Mouse (Mus musculus): ENCODE results near the gene Arl4a. TPM values are rescaled to one million over a fixed set of nuclear protein-coding genes. Genes with fewer than 3 reads are reported as not detected.

Arl4a gene
- polyA plus RNA-seq, 1 experiment, result 31.7 TPM

DNA sequence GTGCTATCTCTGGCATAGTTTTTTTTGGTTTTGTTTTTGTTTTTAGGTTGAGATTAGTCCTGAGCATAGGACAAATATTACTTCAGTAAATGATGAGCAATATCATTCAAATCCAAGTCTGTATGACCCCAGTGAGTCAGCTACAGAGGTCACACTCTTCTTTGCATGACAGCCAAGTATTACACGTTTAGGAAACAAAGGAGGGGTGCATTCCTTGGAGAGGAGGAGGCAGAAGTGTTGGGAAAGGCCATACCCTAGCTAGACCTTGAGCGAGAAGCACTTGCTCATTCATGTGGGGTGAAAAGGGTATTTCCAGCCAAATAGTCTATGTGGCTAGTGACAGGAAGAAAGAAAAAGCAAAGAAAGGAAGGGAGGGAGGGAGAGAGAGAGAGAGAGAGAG is 28.0 kb downstream of the Arl4a start:
- DNase-seq (ENCODE audit: low spot score), result no peak

DNA sequence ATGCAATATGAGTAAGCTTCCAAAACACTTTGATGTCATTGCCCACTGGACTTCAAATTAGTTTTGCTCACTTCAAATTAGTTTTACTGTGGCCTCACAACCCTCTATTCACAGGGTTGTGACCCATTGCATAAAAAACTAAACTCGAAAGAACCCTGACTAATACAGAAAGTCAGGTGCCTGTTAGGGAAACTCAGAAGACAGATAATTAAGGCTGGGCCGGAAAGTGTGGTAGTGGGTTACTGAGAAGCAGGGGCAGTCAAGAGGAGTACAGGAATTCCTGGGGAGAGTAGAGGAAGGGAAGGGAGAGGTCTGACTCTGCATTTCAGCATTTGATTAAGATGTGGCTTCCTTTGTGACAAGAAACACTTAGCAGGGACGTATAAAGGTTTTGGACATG is 29.4 kb downstream of the Arl4a start:
- DNase-seq (ENCODE audit: low spot score), result no peak

DNA sequence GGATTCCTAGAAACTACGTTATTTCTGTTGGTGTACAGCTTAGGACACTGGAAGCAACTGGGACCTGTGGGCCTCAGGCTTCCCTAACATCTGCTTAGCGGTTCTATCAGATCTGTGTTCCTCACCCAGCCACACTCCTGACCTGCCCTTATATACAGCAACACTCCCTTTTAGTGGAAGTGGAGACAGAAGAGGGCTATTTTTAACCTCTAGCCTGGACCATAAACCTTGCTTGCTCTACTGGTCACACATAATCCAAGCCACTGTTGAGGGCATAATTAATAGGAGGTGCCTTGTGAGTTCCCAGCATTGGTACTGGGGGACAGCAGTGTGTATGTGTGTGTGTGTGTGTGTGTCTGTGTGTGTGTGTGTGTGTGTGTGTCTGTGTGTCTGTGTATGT is 33.1 kb downstream of the Arl4a start:
- no peak for DNase-seq (ENCODE audit: low spot score)

DNA sequence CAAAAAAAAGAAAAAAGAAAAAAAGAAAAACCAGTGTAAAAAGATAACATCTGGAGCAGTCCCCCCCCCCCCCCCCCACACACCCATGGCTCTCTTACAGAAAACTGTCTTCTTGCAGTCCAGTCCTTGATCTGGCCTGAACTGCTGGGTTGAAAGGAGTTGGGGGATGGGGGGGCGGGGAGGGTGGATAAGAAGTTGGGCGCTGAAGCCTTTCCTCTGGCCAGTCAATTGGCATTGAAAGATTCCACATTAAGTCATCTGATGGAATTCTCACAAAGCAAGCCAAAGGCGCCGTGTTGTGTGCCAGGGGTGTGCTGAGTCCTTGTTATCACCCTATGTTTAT is 39.0 kb downstream of the Arl4a start:
- no peak for DNase-seq (ENCODE audit: low spot score)

DNA sequence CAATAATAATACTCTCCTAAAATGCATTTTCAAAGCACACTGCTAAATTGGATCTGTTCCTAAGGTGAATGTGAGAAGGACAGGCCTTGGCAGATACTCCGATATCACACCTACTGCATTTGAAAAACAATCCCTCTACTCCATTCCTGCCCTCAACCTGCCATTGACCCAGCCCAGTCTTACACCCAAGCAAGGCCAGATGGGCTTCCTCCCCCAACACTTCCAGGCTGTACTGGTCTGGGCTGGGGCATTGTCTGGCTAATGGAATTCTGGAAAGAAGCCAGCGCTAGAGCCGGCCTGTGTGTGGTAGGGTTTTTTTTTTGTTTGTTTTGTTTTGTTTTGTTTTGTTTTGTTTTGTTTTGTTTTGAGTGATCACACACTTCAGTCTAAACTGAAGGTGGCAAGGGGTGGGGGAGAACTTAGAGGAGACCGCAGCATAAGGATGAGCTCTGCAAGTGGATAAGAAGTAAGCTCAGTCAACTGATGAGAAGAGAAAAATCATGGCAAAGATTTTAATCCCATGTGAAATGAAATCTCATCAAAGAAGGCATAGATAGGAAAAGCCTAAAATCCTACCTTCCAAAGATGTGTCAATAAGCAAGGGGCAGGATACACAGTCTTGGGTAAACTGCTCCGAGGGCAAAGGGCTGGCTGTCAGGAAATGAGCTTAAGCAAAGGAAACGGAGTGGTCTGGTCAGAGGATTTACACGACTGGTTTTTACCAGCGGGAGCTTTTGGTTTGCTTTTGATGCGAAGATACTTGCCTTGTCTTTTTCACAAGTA is 39.6 kb downstream of the Arl4a start:
- no peak for DNase-seq (ENCODE audit: low spot score)

DNA sequence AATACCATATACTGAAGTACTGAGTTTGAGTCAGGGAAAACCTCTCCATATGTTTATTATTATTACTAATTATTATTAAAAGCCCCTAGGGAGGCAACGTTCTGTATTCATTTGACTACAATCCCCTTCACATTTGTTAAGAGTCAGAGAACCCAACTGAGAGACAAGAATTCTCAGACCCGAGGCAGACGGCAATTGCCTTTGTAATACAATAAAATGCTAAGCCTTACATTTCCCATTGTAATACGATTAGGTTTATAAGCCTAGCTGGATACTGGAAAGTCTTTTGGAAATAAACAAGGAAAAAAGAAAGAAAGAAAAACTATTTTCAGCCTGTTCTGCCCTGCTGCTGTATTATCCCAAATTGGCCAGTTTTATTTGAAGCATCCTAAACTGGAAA is 40.2 kb downstream of the Arl4a start:
- no peak for DNase-seq (ENCODE audit: low spot score)

DNA sequence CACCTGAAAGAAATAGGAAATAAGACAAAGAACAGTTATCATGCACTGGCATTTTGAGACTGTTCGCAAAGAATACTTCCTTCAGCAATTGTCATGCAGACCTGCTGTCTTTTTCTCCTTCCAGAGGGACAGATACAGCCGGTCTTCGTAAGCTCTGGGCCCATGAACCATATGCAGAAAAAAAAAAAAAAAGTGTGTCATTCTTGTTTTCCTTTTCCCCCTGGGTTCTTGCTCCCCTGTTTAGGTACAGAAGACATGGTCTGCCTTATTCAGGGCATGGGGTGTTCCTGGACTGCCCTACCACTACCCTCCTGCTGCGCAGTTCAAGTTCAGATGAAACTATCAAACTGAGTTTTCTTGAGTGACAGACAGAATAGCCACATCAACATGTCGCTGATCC is 41.8 kb downstream of the Arl4a start:
- no peak for DNase-seq (ENCODE audit: low spot score)

DNA sequence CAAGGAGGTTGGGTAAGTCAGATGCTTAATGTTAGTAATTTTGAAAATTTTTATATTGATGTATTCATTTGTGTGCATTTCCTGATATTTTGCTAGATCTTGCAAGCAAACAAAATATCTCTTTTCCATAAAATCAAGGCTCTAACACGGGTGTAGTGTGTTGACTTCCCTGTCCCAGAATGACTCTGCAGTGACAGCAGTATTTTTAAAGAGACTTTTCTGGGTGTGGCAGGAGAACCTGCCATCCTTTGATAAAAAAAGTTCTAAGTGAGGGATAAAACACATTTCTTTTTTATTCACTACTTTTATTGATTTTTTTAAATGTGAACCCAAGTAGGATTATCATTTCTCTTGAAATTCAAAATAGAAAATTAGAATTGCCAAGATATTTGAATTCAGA is 42.2 kb downstream of the Arl4a start:
- DNase-seq (ENCODE audit: low spot score), result no peak

DNA sequence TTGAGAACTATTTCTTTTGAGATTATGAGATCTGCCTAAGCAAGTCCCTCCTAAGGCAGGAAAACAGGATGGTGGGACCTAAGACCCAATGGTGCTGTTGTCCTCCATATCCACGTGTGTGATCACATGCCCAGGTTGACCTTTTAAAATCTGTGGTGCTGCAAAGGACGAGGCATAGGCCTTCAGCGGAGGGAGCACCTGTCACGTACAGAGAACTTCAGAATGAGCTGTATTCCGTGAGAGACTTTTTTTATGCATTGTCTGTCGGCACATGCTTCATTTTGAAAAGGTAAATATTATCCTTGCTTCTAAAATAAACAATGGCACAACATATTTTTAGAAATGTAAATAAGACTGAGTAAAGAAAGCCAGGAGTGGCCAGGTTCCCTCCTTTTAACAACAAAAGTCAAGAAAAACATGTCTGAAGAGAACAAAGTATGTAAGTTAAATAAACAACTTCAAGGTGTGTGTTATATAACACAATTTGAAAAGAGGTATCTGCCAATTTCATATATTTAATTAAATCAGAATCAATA is 45.0 kb downstream of the Arl4a start:
- no peak for DNase-seq (ENCODE audit: low spot score)

DNA sequence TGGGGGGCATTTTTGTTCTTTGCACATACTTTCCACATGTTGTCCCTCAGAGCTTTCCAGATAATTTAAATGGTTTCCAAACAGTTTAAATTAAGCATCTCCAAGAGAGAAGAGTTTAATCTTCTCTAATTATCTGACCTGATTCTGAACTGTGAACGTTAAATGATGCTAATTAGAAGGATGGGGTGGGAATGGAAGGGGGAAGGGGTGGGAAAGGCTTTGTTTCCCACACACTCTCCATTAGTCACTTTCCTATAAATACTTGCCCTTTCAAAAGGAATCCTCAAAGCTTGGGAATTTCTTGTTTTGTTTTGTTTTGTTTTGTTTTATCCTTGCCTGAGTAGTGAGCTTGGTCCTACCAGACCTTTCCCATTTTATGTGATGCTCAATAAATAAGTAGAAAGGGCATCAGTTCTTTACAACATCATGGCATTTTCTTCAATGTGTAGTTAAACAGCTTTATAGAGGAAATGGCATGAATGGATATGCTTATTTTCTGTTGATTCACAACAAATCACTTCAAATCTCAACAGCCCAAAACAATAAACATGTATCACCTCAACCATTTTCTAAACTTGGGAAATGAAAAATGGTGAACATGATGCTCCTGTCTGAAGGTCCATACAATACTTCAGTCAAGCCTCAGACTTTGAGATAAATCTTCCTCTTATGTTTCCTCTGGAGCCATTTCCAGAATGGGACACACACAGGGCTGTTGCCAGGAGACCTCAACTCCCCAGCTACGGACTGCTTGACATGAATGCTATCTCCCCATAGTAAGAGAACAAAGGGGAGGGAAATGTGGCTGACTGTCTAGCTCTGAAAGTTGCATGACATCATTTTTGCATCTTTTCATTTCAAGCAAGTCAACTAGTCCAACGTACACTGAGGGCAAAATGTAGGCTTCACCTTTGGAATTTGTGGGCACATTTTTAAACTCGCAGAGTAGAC is 46.7 kb downstream of the Arl4a start:
- DNase-seq (ENCODE audit: low spot score), result no peak

DNA sequence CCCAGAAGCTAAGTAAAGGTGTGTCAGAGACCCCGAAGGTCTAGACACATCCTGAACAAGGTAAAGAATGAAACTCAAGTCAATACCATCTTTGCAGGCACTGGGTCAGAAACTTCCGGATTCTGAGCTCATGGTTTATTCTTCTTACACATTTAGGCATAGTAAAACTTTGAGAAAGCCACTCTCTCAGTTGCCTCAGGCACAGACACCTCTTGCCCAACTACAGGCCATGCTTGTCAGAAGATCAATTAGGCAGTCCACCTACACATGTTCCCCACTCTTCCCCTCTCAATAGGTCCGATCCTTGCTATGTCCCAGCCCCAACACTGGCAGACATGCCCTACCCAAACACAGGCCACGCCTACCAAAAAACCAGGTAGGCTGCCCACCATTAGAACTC is 48.7 kb downstream of the Arl4a start:
- no peak for DNase-seq (ENCODE audit: low spot score)

DNA sequence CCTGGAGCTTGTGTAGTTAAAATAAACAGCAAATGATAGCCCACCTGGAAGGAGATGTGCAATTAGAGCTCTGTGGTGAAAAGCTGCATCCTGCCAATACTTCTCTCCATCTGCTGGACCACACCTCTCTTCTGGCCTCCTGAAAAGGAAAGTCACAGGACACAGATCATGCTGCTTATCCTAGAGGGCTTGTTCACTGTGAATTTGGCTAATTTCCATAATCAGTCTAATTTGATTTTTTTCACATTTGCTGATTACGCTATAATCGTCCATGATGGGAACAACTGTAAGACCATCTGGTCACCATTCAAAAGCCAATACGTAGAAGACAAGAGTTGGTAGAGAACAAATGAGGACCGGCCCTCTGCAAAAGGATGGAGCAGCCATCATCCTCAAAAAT is 50.6 kb downstream of the Arl4a start:
- no peak for DNase-seq (ENCODE audit: low spot score)

DNA sequence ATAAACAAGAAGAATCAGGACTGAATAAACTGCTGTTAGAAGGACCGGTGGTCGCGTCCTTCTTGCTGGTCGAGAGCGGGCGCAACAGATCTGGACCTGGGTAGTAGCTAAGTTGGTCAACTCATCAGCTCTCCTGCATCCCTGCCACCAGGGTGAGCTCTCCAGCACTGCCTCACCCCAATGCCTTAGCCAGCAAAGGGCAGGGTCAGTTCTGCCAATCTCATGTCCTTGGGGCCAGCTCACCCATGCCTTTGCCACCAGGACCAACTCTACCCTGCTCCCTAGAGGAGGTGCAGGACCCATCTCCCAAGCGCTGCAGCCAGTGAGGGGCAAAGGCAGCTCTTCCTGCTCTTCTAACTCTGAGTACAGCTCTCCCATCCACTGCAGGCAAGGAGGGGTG is 52.2 kb downstream of the Arl4a start:
- DNase-seq (ENCODE audit: low spot score), result no peak

DNA sequence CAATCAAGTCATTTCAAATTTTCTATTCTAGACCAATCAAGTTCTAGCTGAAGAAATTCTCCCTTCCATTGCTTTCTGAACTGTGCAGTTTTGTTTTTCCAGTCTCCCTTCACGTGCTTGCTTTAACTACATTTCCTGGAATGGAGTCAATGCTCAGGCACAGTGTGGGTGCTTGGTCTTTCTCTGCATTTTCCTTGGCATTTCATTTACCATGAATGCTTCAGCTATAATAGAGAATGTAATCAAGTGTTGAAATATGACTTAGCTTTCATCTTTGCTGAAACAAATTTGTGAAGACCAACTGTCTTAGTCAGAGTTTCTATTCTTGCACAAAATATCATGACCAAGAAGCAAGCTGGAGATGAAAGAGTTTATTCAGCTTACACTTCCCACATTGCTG is 58.0 kb downstream of the Arl4a start:
- no peak for DNase-seq (ENCODE audit: low spot score)

DNA sequence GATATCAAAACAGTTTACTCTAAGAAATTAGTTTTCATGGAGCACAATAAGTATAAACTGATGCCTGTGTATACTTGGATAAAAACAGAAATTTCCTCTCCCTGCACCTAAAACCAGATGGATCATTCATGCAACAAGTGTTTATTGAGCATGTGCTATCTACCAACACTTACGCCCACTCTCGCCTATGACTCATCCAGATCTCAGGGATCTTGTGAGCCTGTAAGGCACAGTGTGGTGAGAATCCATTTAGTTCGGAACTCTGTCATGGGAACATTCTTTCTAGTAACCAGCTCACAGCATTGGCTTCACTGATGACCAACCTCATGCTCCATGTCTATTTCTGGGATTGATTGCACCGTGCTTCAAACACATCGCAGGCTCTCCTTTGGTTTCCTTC is 58.8 kb downstream of the Arl4a start:
- DNase-seq (ENCODE audit: low spot score), result no peak

DNA sequence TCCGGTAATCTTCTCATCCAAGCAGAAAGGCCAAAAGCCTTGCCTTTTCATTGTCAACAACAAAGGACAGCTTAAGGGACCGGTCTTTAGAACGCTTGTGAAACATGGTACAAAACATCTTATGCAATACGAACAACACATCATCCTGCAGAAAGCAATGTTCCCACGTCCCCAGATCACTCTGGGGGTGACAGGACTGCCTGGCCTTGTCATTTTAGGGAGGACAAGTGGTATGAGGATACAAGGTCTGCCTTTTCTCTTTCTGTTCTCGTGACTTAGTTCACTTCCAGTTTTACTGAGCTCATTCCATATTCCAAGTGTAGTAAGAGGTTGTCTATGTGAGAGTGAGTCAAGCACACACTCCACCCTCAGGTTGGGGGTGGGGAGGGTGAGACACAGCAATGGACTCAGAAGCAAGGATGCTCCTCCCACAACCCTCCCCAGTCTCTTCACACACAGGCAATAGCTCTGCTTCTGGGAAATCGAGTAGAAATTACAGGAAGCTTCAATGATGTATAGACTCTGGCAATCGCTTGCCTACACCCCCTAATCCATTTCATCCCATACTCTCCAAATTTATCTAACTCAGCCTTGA is 59.7 kb downstream of the Arl4a start:
- no peak for DNase-seq (ENCODE audit: low spot score)

DNA sequence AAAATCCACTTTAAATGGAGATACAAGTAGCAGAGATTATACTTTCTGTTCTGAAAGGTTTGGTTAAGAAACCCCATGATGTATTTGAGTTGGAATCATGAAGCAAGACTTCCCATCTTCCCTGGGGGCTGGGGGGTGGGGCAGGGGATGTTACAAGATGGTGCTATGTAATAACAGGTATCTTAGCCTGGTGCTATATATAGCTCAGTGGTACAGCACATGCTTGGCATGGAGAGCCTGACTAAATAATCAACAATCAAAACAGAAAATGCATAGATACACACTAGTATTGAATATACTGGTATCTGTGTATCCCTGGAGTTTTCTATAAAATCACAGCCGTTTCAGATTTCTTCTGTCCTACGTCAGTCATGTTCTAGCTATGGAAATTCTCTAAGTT is 61.4 kb downstream of the Arl4a start:
- DNase-seq (ENCODE audit: low spot score), result no peak

DNA sequence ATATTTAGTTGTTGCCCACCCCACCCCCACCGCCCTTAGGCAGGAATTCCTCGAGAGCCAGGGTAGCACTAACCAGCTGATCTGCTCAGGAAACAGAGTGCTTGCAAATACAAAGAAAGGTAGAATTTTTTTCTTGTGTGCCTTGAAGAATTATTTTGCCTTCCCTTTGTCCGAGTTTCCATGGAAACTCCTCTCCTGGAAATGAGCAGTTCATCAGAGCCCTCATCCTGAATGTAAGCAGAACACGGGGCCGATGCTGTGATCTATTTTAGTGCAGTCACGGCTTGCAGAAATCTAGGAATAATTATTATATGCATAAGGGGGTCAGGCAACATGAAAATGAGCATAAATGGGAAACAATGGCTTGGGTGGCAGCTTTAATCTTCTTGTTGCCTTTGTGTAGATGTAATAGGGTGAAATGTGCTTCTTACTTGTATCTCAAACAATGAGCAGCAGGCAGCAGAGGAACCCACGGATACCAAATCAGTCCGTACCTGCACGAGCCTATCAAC is 61.9 kb downstream of the Arl4a start:
- DNase-seq (ENCODE audit: low spot score), result no peak

DNA sequence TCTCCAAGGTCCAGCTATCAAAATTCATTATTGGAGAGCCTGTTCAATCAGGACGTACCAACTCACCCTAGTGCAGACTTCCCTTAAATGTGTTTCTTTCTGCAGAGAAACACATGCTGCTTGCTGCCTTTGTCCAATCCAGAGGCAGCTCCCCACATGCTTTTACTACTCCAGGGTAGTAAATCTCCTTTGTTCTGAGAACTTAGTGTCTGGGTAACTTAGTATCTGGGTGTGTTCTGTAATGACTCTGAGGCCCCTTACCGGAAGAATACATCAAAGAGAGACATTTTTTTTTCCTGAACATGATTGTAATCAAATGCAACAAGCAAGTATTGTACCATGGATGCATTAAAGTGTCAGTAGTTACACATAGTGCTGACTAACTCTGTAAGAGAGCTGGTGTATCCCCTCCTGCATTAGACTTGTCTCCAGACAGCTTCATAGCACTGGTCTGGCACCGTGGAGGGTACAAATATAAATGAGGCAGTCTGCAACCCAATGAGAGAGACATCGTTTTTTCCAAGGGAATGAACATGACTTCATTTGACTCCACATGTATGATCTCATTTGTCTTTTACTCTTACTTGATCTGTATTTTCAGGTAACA is 62.7 kb downstream of the Arl4a start:
- DNase-seq (ENCODE audit: low spot score), result no peak

DNA sequence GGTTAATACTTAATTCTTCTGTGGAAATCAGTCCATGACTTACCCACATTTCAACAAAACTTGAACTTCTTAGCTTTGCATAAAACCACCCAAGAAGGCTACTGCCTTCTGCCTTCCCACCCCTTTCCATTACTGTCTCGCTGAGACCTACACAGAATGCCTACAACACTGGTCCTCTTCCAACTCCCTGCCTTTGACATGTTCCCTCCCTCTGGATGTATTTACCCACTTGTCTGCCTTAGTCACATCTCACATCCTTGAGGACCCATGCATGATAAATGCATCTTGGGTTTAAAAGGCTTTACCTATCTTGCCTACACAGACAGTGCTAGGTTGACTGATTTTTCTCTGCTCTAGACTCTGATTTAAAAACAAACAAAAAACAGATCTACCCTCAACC is 63.6 kb downstream of the Arl4a start:
- no peak for DNase-seq (ENCODE audit: low spot score)

DNA sequence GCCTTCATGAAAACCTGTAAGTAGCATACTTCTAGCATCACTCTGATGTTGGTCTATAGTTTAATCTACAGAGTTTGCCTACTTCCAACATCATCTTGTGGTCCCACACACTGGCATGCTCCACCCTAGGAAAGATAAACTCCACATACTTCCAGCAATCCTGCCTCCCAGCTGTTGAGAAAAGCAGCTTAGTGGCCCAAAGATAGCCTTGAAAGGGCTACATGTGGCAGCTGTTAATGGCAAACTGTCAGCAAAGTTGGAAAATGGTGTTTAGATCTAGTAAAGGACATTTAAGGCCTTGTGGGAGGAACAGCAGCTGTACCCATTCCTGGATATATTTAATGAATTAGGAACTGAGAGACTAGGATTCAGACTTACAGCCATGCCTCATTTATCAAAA is 68.3 kb downstream of the Arl4a start:
- DNase-seq (ENCODE audit: low spot score), result no peak

DNA sequence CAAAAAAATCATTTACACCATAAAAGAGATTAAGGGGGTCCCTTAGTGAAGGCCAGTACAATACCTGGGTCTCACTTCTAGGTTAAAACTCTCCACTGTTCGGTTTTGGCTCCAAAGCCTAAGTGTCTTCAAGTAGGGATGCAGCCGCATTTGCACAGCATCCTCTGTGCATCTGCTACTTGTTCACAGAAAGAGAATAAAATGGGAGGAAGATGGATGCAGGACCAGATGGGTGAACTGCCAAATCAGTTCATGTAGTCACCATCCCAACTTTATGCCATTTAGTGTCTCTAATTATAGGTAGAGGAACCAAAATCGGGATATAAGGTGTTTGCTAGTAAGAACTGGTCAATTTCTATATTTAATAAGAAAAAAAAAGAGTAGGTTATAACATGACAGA is 69.7 kb downstream of the Arl4a start:
- no peak for DNase-seq (ENCODE audit: low spot score)
